Mouse (Mus musculus) intestine, embryonic 14.5 days (tissue): ENCODE results near the gene Kat7. TPM values are rescaled to one million over a fixed set of nuclear protein-coding genes. Genes with fewer than 3 reads are reported as not detected.
A peak's percentile ranks its signal among the peaks of the same experiment; 100 is the strongest.

ENCODE experiments used
- ATAC-seq: fragments of 200-750 bp; cut with Nextera tagmentation; replicated peaks from 2 replicates; pipeline ENCODE4 v1.8.0; 2017; ENCODE audit warnings: low read depth, moderate number of reproducible peaks, moderate TSS enrichment, moderate library complexity; ENCODE audit not compliant: low FRiP score, low TSS enrichment
- DNase-seq: peaks from one replicate; pipeline ENCODE4 v3.0.0-alpha.2; 2018; ENCODE audit warnings: low spot score
- H3K27ac ChIP-seq: fragments of 300-500 bp; sonication (generic); 2 replicates; pipeline ENCODE4 v1.5.1; 2014; ENCODE audit warnings: low read depth, mild to moderate bottlenecking, control low read depth
- H3K27me3 ChIP-seq: fragments of 300-500 bp; sonication (generic); replicated peaks from 2 replicates; pipeline ENCODE4 v1.6.1; 2014; ENCODE audit warnings: low read length, control low read depth; ENCODE audit not compliant: control insufficient read depth, insufficient read depth
- H3K36me3 ChIP-seq: fragments of 300-500 bp; sonication (generic); 2 replicates; pipeline ENCODE4 v1.6.1; 2014; ENCODE audit warnings: low read length, control low read depth; ENCODE audit not compliant: control insufficient read depth, insufficient read depth
- H3K4me1 ChIP-seq: fragments of 300-500 bp; sonication (generic); replicated peaks from 2 replicates; pipeline ENCODE4 v1.6.1; 2014; ENCODE audit warnings: low read length, control low read depth, mixed read lengths; ENCODE audit not compliant: control insufficient read depth, insufficient read depth
- H3K4me2 ChIP-seq: fragments of 300-500 bp; sonication (generic); 2 replicates; pipeline ENCODE4 v1.6.1; 2014; ENCODE audit warnings: low read length
- H3K4me3 ChIP-seq: fragments of 300-500 bp; sonication (generic); 2 replicates; pipeline ENCODE4 v1.5.1; 2014; ENCODE audit warnings: low read depth, low read length, control low read depth, mixed read lengths
- H3K9ac ChIP-seq: fragments of 300-500 bp; sonication (generic); 2 replicates; pipeline ENCODE4 v1.6.1; 2014; ENCODE audit warnings: mild to moderate bottlenecking, low read length
- H3K9me3 ChIP-seq: fragments of 300-500 bp; sonication (generic); 2 replicates; pipeline ENCODE4 v1.6.1; 2016; ENCODE audit warnings: low read length, control low read depth; ENCODE audit not compliant: control insufficient read depth
- WGBS: fragments of 180-500 bp; shearing (Covaris S2); extraction: QIAGEN DNeasy Blood & Tissue Kit; methylation state at CpG from one replicate; pipeline ENCODE4 v1.1.7; 2014; 5-methylcytosine and 5-hydroxymethylcytosine counted together
- polyA plus RNA-seq: library from polyadenylated mRNA; unstranded; fragments of >200 nt; fragmentation: Nextera tagmentation; extraction: Ambion mirVana; gene quantifications from 2 replicates; pipeline ENCODE4 v1.2.1, GENCODE M21; 2014

Kat7 gene
- polyA plus RNA-seq, 1 experiment from 2014 or later = 68.7 TPM

- H3K4me2 ChIP-seq = no peak overlapping the region
- no peak overlapping the region for H3K27ac ChIP-seq
- 78% methylated on average over 11 of the region's 11 CpGs for WGBS
- H3K9me3 ChIP-seq = no peaks in the 10 kb centered on the region
- no peak overlapping the region for H3K9ac ChIP-seq
- no peak overlapping the region for H3K4me3 ChIP-seq
- H3K27me3 ChIP-seq = no peaks in the 10 kb centered on the region
- no peaks in the 10 kb centered on the region for H3K4me1 ChIP-seq
- ATAC-seq (no peak), DNase-seq (no peak)
- H3K36me3 ChIP-seq = no peaks in the 10 kb centered on the region
These were observed 16.2 kb upstream of the Kat7 start for GRCm38 (mm10) chr11:95326243-95326642.

- H3K9ac ChIP-seq = no peak overlapping the region
- H3K27me3 ChIP-seq = no peaks in the 10 kb centered on the region
- H3K36me3 ChIP-seq = no peaks in the 10 kb centered on the region
- no peaks in the 10 kb centered on the region for H3K9me3 ChIP-seq
- no peak overlapping the region for H3K4me2 ChIP-seq
- no peak overlapping the region for H3K4me3 ChIP-seq
- H3K27ac ChIP-seq = no peak overlapping the region
- 90% methylated on average over 4 of the region's 4 CpGs for WGBS
- no peak for DNase-seq
- H3K4me1 ChIP-seq = no peaks in the 10 kb centered on the region
- no peak for ATAC-seq
These were observed 15.8 kb upstream of the Kat7 start for GRCm38 (mm10) chr11:95325832-95326231.

GRCm38 (mm10) chr11:95324181-95324580 is 14.1 kb upstream of the Kat7 start:
- H3K9ac ChIP-seq = no peak overlapping the region
- ATAC-seq = no peak
- 91% methylated on average over 10 of the region's 10 CpGs for WGBS

GRCm38 (mm10) chr11:95320010-95320409 is 10.0 kb upstream of the Kat7 start:
- H3K9ac ChIP-seq = no peak overlapping the region
- no peak overlapping the region for H3K27ac ChIP-seq
- no peak for ATAC-seq
- no peak overlapping the region for H3K4me3 ChIP-seq
- H3K4me1 ChIP-seq = no peaks in the 10 kb centered on the region
- no peaks in the 10 kb centered on the region for H3K27me3 ChIP-seq
- no peaks in the 10 kb centered on the region for H3K9me3 ChIP-seq
- DNase-seq = no peak
- H3K4me2 ChIP-seq = no peak overlapping the region
- WGBS = 100% methylated on average over 1 of the region's 1 CpGs
- H3K36me3 ChIP-seq = no peaks in the 10 kb centered on the region

More at GRCm38 (mm10) chr11:95324181-95324580, 14.1 kb upstream of the Kat7 start:
- H3K36me3 ChIP-seq = no peaks in the 10 kb centered on the region
- DNase-seq = no peak
- H3K4me1 ChIP-seq = no peaks in the 10 kb centered on the region
- H3K4me2 ChIP-seq = no peak overlapping the region
- no peaks in the 10 kb centered on the region for H3K9me3 ChIP-seq
- no peaks in the 10 kb centered on the region for H3K27me3 ChIP-seq
- H3K4me3 ChIP-seq = no peak overlapping the region
- H3K27ac ChIP-seq = no peak overlapping the region

GRCm38 (mm10) chr11:95319506-95319905 is 9.5 kb upstream of the Kat7 start:
- Histone ChIP-seq H3K4me2 (no peak overlapping the region), H3K4me1 (no peaks in the 10 kb centered on the region), H3K4me3 (no peak overlapping the region), H3K36me3 (no peaks in the 10 kb centered on the region), H3K27ac (no peak overlapping the region), H3K9ac (no peak overlapping the region), H3K27me3 (no peaks in the 10 kb centered on the region), H3K9me3 (no peaks in the 10 kb centered on the region)
- DNase-seq (no peak), ATAC-seq (no peak)
- WGBS = 52% methylated on average over 1 of the region's 1 CpGs

GRCm38 (mm10) chr11:95318116-95318515 is 8.1 kb upstream of the Kat7 start:
- no peak overlapping the region for H3K4me3 ChIP-seq
- 58% methylated on average over 9 of the region's 9 CpGs for WGBS
- no peaks in the 10 kb centered on the region for H3K27me3 ChIP-seq
- no peak overlapping the region for H3K4me2 ChIP-seq
- DNase-seq (no peak), ATAC-seq (no peak)
- no peak overlapping the region for H3K9ac ChIP-seq
- H3K27ac ChIP-seq = no peak overlapping the region
- no peaks in the 10 kb centered on the region for H3K4me1 ChIP-seq
- no peaks in the 10 kb centered on the region for H3K9me3 ChIP-seq
- no peaks in the 10 kb centered on the region for H3K36me3 ChIP-seq

- H3K36me3 ChIP-seq = no peaks in the 10 kb centered on the region
- WGBS = 58% methylated on average over 7 of the region's 7 CpGs
These were observed 5.3 kb upstream of the Kat7 start for GRCm38 (mm10) chr11:95315215-95315955.

GRCm38 (mm10) chr11:95311425-95311807 is 1.4 kb upstream of the Kat7 start:
- no peaks in the 10 kb centered on the region for H3K27me3 ChIP-seq
- ATAC-seq (no peak), DNase-seq (no peak)
- H3K27ac ChIP-seq = no peak overlapping the region
- no peak overlapping the region; the same call in 1 of the 2 replicates for H3K4me3 ChIP-seq
- no peaks in the 10 kb centered on the region for H3K9me3 ChIP-seq
- H3K4me1 ChIP-seq = peaks cover 14% of the 10 kb centered on the region
- H3K9ac ChIP-seq = no peak overlapping the region
- peak overlapping the region; percentile 67 for H3K4me2 ChIP-seq
- WGBS = 38% methylated on average over 5 of the region's 5 CpGs
- no peaks in the 10 kb centered on the region for H3K36me3 ChIP-seq

More at GRCm38 (mm10) chr11:95315215-95315955, 5.3 kb upstream of the Kat7 start:
- DNase-seq (no peak), ATAC-seq (no peak)
- Histone ChIP-seq H3K27me3 (no peaks in the 10 kb centered on the region), H3K4me2 (no peak overlapping the region), H3K27ac (no peak overlapping the region), H3K4me1 (0 out of 2 replicates have a peak, but pooled peaks cover 4% of the 10 kb centered on the region), H3K9ac (no peak overlapping the region), H3K9me3 (no peaks in the 10 kb centered on the region), H3K4me3 (no peak overlapping the region)
